Mouse (Mus musculus): ENCODE data around the gene Rap1gds1. TPM values are rescaled to one million over a fixed set of nuclear protein-coding genes. Genes with fewer than 3 reads are reported as not detected.

Gene Rap1gds1
- total and polyA plus RNA-seq, 3 experiments = 14.6 to 26.2 (median 24.2) TPM

DNA sequence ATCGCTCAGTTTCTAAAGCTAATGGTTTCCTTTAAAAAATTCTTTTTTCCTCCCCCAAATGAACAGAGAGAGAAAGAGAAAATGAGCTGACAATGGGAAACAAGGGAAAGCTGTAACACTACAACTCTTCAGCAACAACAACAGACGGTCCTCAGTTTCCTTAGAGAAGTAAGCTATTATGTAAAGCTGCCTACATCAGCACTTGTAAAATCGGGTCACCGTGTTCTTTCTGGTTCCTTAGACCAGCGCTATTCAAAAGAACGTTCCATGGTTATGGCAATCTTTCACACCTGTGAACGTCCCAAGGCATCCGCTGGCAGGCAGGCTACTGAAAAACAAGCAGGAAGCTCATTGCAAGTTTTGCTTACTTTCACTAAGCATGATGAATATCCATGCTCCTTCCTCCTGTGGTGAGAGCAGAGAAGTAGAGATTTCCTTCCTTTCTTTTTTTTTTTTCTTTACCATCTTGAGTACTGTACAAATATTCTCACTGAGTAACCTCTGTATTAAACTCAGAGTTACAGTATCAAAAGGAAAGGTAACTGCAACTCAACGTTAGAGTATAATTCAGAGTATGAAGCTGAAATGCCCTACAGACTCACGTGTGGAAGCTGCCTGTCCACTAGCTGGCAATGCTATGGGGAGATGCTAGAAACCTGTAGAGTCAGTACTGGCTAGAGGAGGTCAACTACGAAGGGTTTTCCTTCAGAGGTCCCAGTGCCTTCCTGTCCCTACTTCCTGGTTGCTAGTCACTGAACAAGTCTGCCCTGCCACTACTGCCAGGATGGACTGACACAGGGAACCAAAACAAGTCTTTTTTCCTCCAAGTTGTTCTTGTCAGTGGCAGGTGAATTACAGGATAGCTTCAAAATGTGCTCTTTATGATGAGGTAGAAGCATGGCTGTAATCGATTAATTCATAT is 26.0 kb downstream of the Rap1gds1 start:
- Histone ChIP-seq H3K27ac (no peak overlapping the region), H3K27me3 (ENCODE audit: control insufficient read depth, insufficient read depth, low read length) (no peaks in the 10 kb centered on the region), H3K36me3 (ENCODE audit: control insufficient read depth, insufficient read depth, low read length) (no peaks in the 10 kb centered on the region; the same call in 1 of the 2 replicates), H3K9ac (ENCODE audit: low read depth, low read length) (no peak overlapping the region), H3K4me1 (ENCODE audit: control insufficient read depth, insufficient read depth, low read length) (peaks cover 3% of the 10 kb centered on the region; the same call in 1 of the 2 replicates), H3K79me2 (replicated peaks; ENCODE audit: control insufficient read depth, insufficient read depth, low read length) (peaks cover 2% of the 10 kb centered on the region; the same call in 1 of the 2 replicates), H3K4me3 (no peak overlapping the region)
- WGBS = 82% methylated on average over 12 of the region's 12 CpGs
- intact Hi-C loops (cut with DNase I) = no loop called here
- DNase-seq = no peak
- TF ChIP-seq EP300 (IDR thresholded peaks at IDR 0.05; ENCODE audit: insufficient read depth, low read depth, low read length) (no peak), CTCF (IDR thresholded peaks at IDR 0.05) (no peak), POLR2A (IDR thresholded peaks at IDR 0.05; ENCODE audit: insufficient read depth, low read depth, low read length) (no peak)

- TF ChIP-seq POLR2A (IDR thresholded peaks at IDR 0.05; ENCODE audit: insufficient read depth, low read depth, low read length) (no peak), EP300 (IDR thresholded peaks at IDR 0.05; ENCODE audit: insufficient read depth, low read depth, low read length) (no peak), CTCF (IDR thresholded peaks at IDR 0.05) (no peak)
- Histone ChIP-seq H3K4me3 (no peak overlapping the region), H3K36me3 (ENCODE audit: control insufficient read depth, insufficient read depth, low read length) (peaks cover 7% of the 10 kb centered on the region), H3K27me3 (ENCODE audit: control insufficient read depth, insufficient read depth, low read length) (no peaks in the 10 kb centered on the region), H3K27ac (no peak overlapping the region), H3K9ac (ENCODE audit: low read depth, low read length) (no peak overlapping the region), H3K79me2 (replicated peaks; ENCODE audit: control insufficient read depth, insufficient read depth, low read length) (0 out of 2 replicates have a peak, but pooled peaks cover 1% of the 10 kb centered on the region), H3K4me1 (ENCODE audit: control insufficient read depth, insufficient read depth, low read length) (peaks cover 9% of the 10 kb centered on the region)
- intact Hi-C loops (cut with DNase I) = no loop called here
- no peak for DNase-seq
- WGBS = 56% methylated on average over 3 of the region's 3 CpGs
Observed at GRCm38 (mm10) chr3:139042433-139042854, 32.6 kb downstream of the Rap1gds1 start.

DNA sequence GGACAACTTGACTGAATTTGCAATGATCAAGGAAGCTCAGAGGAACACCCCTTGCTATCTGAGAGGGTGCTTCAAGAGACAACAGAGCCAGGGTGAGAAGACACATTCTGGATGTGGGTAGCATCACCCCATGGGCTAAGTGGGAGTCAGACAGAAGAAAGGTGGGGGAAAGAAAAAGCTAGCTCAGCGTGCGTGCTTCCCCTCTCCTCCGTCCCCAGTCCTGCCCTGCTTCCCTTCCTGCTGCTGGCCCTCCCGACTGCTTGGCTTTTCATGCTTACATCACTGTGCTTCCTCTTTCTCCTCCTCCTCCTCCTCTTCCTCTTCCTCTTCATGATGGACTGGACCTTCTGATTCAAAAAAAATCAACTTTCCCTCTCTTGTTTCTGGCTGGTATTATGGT is 33.1 kb downstream of the Rap1gds1 start:
- no peak for TF ChIP-seq CTCF (IDR thresholded peaks at IDR 0.05)
- TF ChIP-seq POLR2A (IDR thresholded peaks at IDR 0.05; ENCODE audit: insufficient read depth, low read depth, low read length) = no peak
- TF ChIP-seq EP300 (IDR thresholded peaks at IDR 0.05; ENCODE audit: insufficient read depth, low read depth, low read length) = no peak
- Histone ChIP-seq H3K9ac (ENCODE audit: low read depth, low read length) (no peak overlapping the region), H3K36me3 (ENCODE audit: control insufficient read depth, insufficient read depth, low read length) (peaks cover 7% of the 10 kb centered on the region), H3K27me3 (ENCODE audit: control insufficient read depth, insufficient read depth, low read length) (no peaks in the 10 kb centered on the region), H3K4me1 (ENCODE audit: control insufficient read depth, insufficient read depth, low read length) (peaks cover 9% of the 10 kb centered on the region), H3K4me3 (no peak overlapping the region), H3K27ac (no peak overlapping the region), H3K79me2 (replicated peaks; ENCODE audit: control insufficient read depth, insufficient read depth, low read length) (peaks cover 3% of the 10 kb centered on the region; the same call in 1 of the 2 replicates)
- no peak for DNase-seq
- intact Hi-C loops (cut with DNase I) = no loop called here
- WGBS = 39% methylated on average over 4 of the region's 4 CpGs

DNA sequence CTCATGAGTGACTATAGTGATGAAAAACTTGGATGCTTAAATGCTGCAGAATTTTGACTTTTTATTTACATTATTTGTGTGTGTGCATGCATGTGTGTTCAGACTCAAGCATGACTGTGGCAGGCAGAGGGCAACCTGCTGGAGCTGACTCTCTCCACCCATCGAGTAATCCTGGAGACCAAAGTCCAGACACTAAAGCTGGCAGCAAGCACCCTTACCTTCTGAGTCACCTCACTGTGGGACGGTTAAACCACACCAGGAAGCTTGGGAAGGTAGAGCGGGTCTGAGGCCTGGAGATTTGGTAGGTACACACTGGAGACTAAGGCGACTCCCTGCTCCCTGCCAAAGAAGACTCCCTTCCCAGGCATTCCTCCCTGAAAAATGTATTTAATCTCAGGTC is 38.0 kb downstream of the Rap1gds1 start:
- WGBS = 84% methylated on average over 4 of the region's 4 CpGs
- H3K4me3 ChIP-seq = no peak overlapping the region
- intact Hi-C loops (cut with DNase I) = no loop called here
- peaks cover 3% of the 10 kb centered on the region for H3K4me1 ChIP-seq (ENCODE audit: control insufficient read depth, insufficient read depth, low read length)
- H3K79me2 ChIP-seq (replicated peaks; ENCODE audit: control insufficient read depth, insufficient read depth, low read length) = peaks cover 6% of the 10 kb centered on the region
- no peak for DNase-seq
- TF ChIP-seq POLR2A (IDR thresholded peaks at IDR 0.05; ENCODE audit: insufficient read depth, low read depth, low read length) (no peak), CTCF (IDR thresholded peaks at IDR 0.05) (no peak), EP300 (IDR thresholded peaks at IDR 0.05; ENCODE audit: insufficient read depth, low read depth, low read length) (no peak)
- H3K9ac ChIP-seq (ENCODE audit: low read depth, low read length) = no peak overlapping the region
- no peak overlapping the region for H3K27ac ChIP-seq
- H3K27me3 ChIP-seq (ENCODE audit: control insufficient read depth, insufficient read depth, low read length) = no peaks in the 10 kb centered on the region
- H3K36me3 ChIP-seq (ENCODE audit: control insufficient read depth, insufficient read depth, low read length) = no peaks in the 10 kb centered on the region

GRCm38 (mm10) chr3:139033179-139033578 is 41.8 kb downstream of the Rap1gds1 start:
- Histone ChIP-seq H3K27ac (no peak overlapping the region), H3K79me2 (replicated peaks; ENCODE audit: control insufficient read depth, insufficient read depth, low read length) (peaks cover 8% of the 10 kb centered on the region), H3K4me3 (no peak overlapping the region), H3K4me1 (ENCODE audit: control insufficient read depth, insufficient read depth, low read length) (no peaks in the 10 kb centered on the region), H3K36me3 (ENCODE audit: control insufficient read depth, insufficient read depth, low read length) (no peaks in the 10 kb centered on the region), H3K9ac (ENCODE audit: low read depth, low read length) (no peak overlapping the region), H3K27me3 (ENCODE audit: control insufficient read depth, insufficient read depth, low read length) (no peaks in the 10 kb centered on the region)
- intact Hi-C loops (cut with DNase I) = no loop called here
- 81% methylated on average over 6 of the region's 6 CpGs for WGBS
- no peak for TF ChIP-seq CTCF (IDR thresholded peaks at IDR 0.05)
- DNase-seq = no peak

DNA sequence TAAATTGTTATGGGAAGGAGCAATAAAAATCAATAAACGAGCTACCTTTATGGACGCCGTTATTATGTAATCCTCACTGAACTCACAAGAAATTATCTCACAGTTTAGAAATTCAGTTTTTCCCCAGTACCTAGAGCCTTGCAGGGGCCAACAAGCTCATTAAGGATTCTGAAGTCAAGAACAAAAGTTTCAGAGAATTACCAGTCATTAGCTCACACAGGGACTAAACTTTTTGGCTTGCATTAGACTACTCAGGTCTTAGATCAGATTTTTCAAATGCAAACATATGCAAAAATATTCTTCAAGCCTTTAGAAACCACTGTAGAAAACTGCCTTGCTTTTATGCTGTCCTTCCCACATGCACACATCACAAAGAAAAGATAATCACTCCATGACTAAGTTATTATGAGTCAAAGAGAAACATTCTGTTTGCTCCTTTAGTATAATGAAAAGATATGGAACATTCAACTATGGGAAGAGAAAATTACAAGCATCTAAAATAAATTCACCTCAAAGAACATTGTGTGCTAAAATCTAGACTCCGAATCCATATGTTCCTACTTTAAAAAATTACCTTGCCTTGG is 44.3 kb downstream of the Rap1gds1 start:
- Histone ChIP-seq H3K4me1 (ENCODE audit: control insufficient read depth, insufficient read depth, low read length) (no peaks in the 10 kb centered on the region), H3K4me3 (no peak overlapping the region), H3K79me2 (replicated peaks; ENCODE audit: control insufficient read depth, insufficient read depth, low read length) (peaks cover 6% of the 10 kb centered on the region), H3K27ac (no peak overlapping the region), H3K36me3 (ENCODE audit: control insufficient read depth, insufficient read depth, low read length) (no peaks in the 10 kb centered on the region), H3K27me3 (ENCODE audit: control insufficient read depth, insufficient read depth, low read length) (no peaks in the 10 kb centered on the region), H3K9ac (ENCODE audit: low read depth, low read length) (no peak overlapping the region)
- DNase-seq = no peak
- no peak for TF ChIP-seq POLR2A (IDR thresholded peaks at IDR 0.05; ENCODE audit: insufficient read depth, low read depth, low read length)
- TF ChIP-seq EP300 (IDR thresholded peaks at IDR 0.05; ENCODE audit: insufficient read depth, low read depth, low read length) = no peak
- TF ChIP-seq CTCF (IDR thresholded peaks at IDR 0.05) = no peak
- WGBS = 96% methylated on average over 4 of the region's 4 CpGs
- intact Hi-C loops (cut with DNase I) = no loop called here
